ENCODE assay signal across 11 mouse cellular contexts in the genomic region with DNA sequence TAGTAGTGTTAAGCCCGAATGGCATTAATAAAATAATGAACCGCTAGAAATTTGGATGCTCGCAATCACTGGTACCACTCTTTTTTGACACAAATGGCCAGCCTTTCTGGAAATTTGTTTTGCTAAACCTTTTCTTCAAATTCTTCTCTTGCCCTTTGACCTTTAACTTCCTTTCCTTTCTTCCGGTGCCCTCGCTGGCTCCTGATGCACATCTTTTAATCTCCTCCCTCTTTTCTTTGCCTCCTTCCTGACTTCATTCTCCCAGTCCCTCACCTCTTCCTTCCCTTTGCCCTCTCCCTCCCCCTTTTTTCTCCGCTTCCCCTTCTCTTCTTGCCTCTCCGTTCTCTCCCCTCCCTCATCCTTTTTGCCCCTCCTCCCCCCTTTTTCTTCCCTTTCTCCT.
DNase-seq lines count a peak whose midpoint lies in the region; ATAC-seq lines count a peak whose summit lies in the region.
"Had no signal": no experiment of that assay in that cellular context is flagged by ENCODE, and none has a peak within 500 bp of the region (broad histone marks: within the 10 kb centered on the region; RNA-seq: fewer than 3 reads in every experiment).

No protein-coding gene starts in this region.

- H3K4me1 ChIP-seq in kidney, embryonic 14.5 days (ENCODE audit: control insufficient read depth, insufficient read depth, low read length): peaks cover 16% of the 10 kb centered on the region; the same call in 1 of the 2 replicates
- H3K4me1 ChIP-seq in embryonic facial prominence, embryonic 11.5 days (ENCODE audit: control insufficient read depth, insufficient read depth, low read length): peaks cover 9% of the 10 kb centered on the region
- peaks cover 34% of the 10 kb centered on the region for H3K4me1 ChIP-seq in hindbrain, embryonic 12.5 days
- peaks cover 32% of the 10 kb centered on the region for H3K4me1 ChIP-seq in midbrain, embryonic 16.5 days (ENCODE audit: control insufficient read depth, insufficient read depth, low read length)

- peak overlapping the region; percentile 45 for H3K4me2 ChIP-seq in kidney, embryonic 14.5 days (replicated peaks; ENCODE audit: low read depth, low read length)
- H3K4me2 ChIP-seq in embryonic facial prominence, embryonic 11.5 days (ENCODE audit: low read depth, low read length): peak overlapping the region; percentile 30
- peak overlapping the region; percentile 53 for H3K4me2 ChIP-seq in hindbrain, embryonic 12.5 days (replicated peaks)
- peak overlapping the region; percentile 54 for H3K4me2 ChIP-seq in midbrain, embryonic 16.5 days (ENCODE audit: low read length)

- 21% methylated on average over 7 of the region's 7 CpGs for WGBS in kidney, embryonic 14.5 days
- WGBS in embryonic facial prominence, embryonic 11.5 days: 8% methylated on average over 7 of the region's 7 CpGs
- 14% methylated on average over 7 of the region's 7 CpGs for WGBS in hindbrain, embryonic 12.5 days
- WGBS in midbrain, embryonic 16.5 days: 13% methylated on average over 7 of the region's 7 CpGs

- DNase-seq in kidney, postnatal 10 days: no peak
- DNase-seq in embryonic facial prominence, embryonic 11.5 days (ENCODE audit: low spot score): peak; percentile 19
- no peak for DNase-seq in cerebellum, adult 9-11 months
- DNase-seq: kidney, adult 18-20 months had no signal

- no peak overlapping the region for H3K27ac ChIP-seq in kidney, embryonic 14.5 days (ENCODE audit: low read depth, low read length)
- H3K27ac ChIP-seq in embryonic facial prominence, embryonic 11.5 days (replicated peaks; ENCODE audit: low read depth, low read length): no peak overlapping the region
- H3K27ac ChIP-seq in hindbrain, embryonic 12.5 days: peak overlapping the region; percentile 75
- H3K27ac ChIP-seq in midbrain, embryonic 16.5 days (ENCODE audit: low read length): 0 out of 2 replicates have a peak overlapping the region, but pooled peaks have one; percentile 74

- no peaks in the 10 kb centered on the region for H3K9me3 ChIP-seq in kidney, embryonic 14.5 days (ENCODE audit: control insufficient read depth, low read length)
- H3K9me3 ChIP-seq in embryonic facial prominence, embryonic 11.5 days (replicated peaks; ENCODE audit: control insufficient read depth, low read length): no peaks in the 10 kb centered on the region
- H3K9me3 ChIP-seq in hindbrain, embryonic 12.5 days (replicated peaks): no peaks in the 10 kb centered on the region
- H3K9me3 ChIP-seq in midbrain, embryonic 16.5 days (replicated peaks; ENCODE audit: control insufficient read depth, low read length, poor library complexity, severe bottlenecking): no peaks in the 10 kb centered on the region

- no peak for ATAC-seq in kidney, embryonic 14.5 days (ENCODE audit: low FRiP score, low TSS enrichment)
- ATAC-seq in embryonic facial prominence, embryonic 11.5 days (replicated peaks; ENCODE audit: insufficient number of reproducible peaks, low FRiP score, low TSS enrichment, low read depth): no peak
- no peak for ATAC-seq in hindbrain, embryonic 12.5 days (ENCODE audit: low FRiP score)
- no peak for ATAC-seq in midbrain, embryonic 16.5 days
- ATAC-seq in megakaryocyte progenitor cell, adult 5-6 weeks (replicated peaks; ENCODE audit: poor library complexity): no peak
- ATAC-seq in activated CD4-positive, CD25-positive, alpha-beta regulatory T cell, adult 4 months: no peak

- no peaks in the 10 kb centered on the region for H3K36me3 ChIP-seq in kidney, embryonic 14.5 days (ENCODE audit: control insufficient read depth, insufficient read depth, low read length)
- H3K36me3 ChIP-seq in embryonic facial prominence, embryonic 11.5 days (replicated peaks; ENCODE audit: control insufficient read depth, insufficient read depth, low read depth, low read length): no peaks in the 10 kb centered on the region
- no peaks in the 10 kb centered on the region for H3K36me3 ChIP-seq in hindbrain, embryonic 12.5 days
- H3K36me3 ChIP-seq in midbrain, embryonic 16.5 days (ENCODE audit: control insufficient read depth, insufficient read depth, low read length): no peaks in the 10 kb centered on the region
- H3K36me3 ChIP-seq: G1E had no signal

- H3K27me3 ChIP-seq in kidney, embryonic 14.5 days (ENCODE audit: control insufficient read depth, insufficient read depth, low read length): no peaks in the 10 kb centered on the region
- no peaks in the 10 kb centered on the region for H3K27me3 ChIP-seq in embryonic facial prominence, embryonic 11.5 days (ENCODE audit: control insufficient read depth, insufficient read depth, low read length)
- H3K27me3 ChIP-seq in hindbrain, embryonic 12.5 days: peaks cover 4% of the 10 kb centered on the region; the same call in 1 of the 2 replicates
- no peaks in the 10 kb centered on the region for H3K27me3 ChIP-seq in midbrain, embryonic 16.5 days (ENCODE audit: control insufficient read depth, insufficient read depth, low read depth, low read length)

- H3K9ac ChIP-seq in kidney, embryonic 14.5 days (ENCODE audit: low read depth, low read length): no peak overlapping the region
- H3K9ac ChIP-seq in embryonic facial prominence, embryonic 11.5 days (replicated peaks; ENCODE audit: low read length): no peak overlapping the region
- H3K9ac ChIP-seq in hindbrain, embryonic 12.5 days: peak overlapping the region; percentile 45
- peak overlapping the region; percentile 48; the same call in 1 of the 2 replicates for H3K9ac ChIP-seq in midbrain, embryonic 16.5 days (ENCODE audit: low read depth, low read length)

- H3K4me3 ChIP-seq in kidney, embryonic 14.5 days (ENCODE audit: low read length): peak overlapping the region; percentile 27
- no peak overlapping the region for H3K4me3 ChIP-seq in embryonic facial prominence, embryonic 11.5 days (ENCODE audit: low read depth, low read length)
- H3K4me3 ChIP-seq in hindbrain, embryonic 12.5 days: peak overlapping the region; percentile 11; the same call in 1 of the 2 replicates
- H3K4me3 ChIP-seq in midbrain, embryonic 16.5 days (ENCODE audit: low read depth, low read length): peak overlapping the region; percentile 31
- H3K4me3 ChIP-seq: erythroblast, embryonic 14.5 days had no signal

Comparison
In these comparisons a context has a peak if more than half of its experiments do, and no peak if none do; other contexts are left out.
1. H3K27ac ChIP-seq: peak in hindbrain, embryonic 12.5 days (single experiment) and midbrain, embryonic 16.5 days (single experiment); none in kidney, embryonic 14.5 days (single experiment) and embryonic facial prominence, embryonic 11.5 days (single experiment).
2. H3K9ac ChIP-seq: peak in hindbrain, embryonic 12.5 days (single experiment) and midbrain, embryonic 16.5 days (single experiment); none in kidney, embryonic 14.5 days (single experiment) and embryonic facial prominence, embryonic 11.5 days (single experiment).
3. Peak in every context shown above with its lines, with median percentiles within 50 percentile points of each other: H3K4me2 ChIP-seq.